Mouse (Mus musculus) spleen, adult 12 weeks (tissue): ENCODE measurements around the gene Olfr57.
"Not testable (repeated sequence)": the region's sequence is repeated elsewhere in the genome, so short reads cannot be mapped to it uniquely, and the experiment has no call there.

ENCODE experiments used
- DNase-seq: peaks from one replicate; pipeline ENCODE4 v3.0.0; 2022; ENCODE audit warnings: low spot score

Olfr57 gene

DNA sequence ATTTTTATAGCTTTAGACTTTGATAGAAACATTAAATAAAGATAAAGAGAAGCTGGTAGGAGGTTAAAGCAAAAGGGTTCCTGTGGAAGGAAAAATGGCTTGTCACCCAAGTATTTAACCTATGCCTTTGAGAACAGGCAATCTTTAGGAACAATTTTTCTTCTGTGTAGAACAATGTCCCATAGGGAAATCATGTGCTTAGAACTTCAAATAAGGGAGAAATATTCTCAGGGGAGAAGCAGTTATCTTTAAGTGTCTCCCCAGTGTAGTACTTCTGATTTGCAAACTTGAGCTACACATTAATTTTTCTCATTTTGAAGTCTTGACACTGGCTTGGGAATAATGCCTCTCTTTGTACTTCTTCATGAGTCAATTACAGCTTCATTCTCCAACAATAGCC lies at the start of gene Olfr57:
Gene Olfr57 (plus strand): TSS at position 301 of the 400 bp plus-strand sequence.
- no peak for DNase-seq

GRCm38 (mm10) chr10:78980750-78981149 lies 47.8 kb upstream of the Olfr57 start, which contains the start of gene Olfr1352:
TSS of gene Olfr1352 (plus strand) at chr10:78981050.
- no peak for DNase-seq

GRCm38 (mm10) chr10:79012172-79012571 lies 16.4 kb upstream of the Olfr57 start, which contains the start of gene Olfr1351:
TSS of gene Olfr1351 (plus strand) at chr10:79012472.
- DNase-seq: no peak

DNA sequence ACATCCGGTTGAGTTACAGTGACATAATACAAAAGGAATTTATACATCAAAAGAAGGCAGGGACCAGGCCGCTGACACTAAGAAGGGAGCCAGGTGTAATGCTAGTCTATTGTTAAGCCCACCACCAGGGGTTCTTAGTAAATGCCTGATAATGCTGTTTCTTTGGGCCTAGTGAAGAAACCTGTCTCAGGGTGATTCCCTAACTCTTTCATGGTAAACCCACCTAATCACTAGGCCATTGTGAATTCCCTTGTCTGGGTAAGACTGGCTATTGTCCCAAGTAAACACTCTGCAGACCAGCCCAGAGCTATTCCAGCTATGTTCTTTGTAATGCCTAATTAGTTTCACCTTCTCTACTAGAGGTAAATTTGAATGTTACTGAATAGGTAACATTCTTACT lies 13.9 kb downstream of the Olfr57 start:
- not testable (repeated sequence) for DNase-seq

DNA sequence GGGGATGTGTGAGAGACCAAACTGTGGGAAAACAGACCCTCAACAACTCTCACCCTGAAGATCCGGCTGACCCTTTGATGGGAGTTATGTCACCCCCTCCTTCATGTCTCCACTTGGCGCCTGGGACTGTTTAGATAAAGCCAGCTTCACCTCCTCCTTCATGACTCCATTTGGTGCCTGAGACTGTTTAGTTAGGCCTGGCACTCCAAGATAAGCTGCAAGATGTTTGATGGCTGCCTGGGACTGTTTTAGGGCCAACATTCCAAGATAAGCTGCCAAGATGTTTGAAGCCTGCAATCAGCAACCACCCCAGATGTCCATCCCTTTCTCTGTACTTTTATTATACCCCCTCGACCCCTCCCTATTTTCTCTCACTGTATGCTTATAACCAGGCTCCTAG lies 28.8 kb downstream of the Olfr57 start:
- not testable (repeated sequence) for DNase-seq
